Mouse (Mus musculus): Measurements from ENCODE around the gene Akip1. TPM values are rescaled to one million over a fixed set of nuclear protein-coding genes. Genes with fewer than 3 reads are reported as not detected.

The Akip1 gene
- not detected for polyA plus RNA-seq (2012; fragmentation: generic; extraction: Trizol)

DNA sequence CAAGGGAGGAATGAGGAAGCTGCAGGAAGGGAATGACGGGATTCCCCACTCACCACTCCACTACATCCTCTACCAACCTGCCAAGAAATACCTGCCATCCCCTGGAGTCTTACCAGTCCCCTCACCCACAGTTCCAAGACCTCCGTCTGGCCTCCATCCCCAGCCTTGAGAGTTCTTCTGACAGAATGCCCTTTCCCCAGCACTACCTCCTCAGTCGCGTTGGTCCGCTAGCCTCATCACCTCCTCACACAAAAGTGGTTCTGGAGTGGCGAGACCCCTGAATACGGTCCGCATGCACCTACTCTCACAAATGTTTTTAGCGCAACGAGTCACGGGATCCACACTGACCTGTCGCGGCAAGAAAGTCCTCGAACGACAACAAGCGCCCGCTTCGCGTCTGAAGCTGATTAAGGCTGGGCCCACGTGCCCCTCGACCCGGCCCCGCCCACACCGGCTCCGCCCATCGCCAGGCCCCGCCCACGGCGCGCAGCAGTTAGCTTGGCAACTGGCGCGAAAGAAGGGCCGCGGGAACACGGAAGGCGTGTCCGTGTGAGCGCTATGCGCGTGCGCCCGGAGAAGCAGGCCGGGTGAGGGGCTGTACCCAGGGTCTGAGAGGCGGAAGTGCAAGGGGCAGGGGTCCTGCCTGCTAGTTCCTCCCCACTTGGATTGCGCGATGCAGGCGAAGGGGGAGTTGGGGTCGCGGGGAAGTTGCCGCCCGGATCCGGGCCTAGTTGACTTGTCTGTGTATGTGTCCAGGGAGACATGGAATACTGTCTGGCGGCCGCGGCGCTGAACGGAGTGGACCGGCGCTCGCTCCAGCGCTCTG is at the start of gene Akip1, which contains the start of gene St5:
Gene Akip1, plus strand, starts transcription at position 501 of the 826 bp plus-strand sequence.
Gene St5, minus strand, starts transcription at position 416 of the 826 bp plus-strand sequence.

DNA sequence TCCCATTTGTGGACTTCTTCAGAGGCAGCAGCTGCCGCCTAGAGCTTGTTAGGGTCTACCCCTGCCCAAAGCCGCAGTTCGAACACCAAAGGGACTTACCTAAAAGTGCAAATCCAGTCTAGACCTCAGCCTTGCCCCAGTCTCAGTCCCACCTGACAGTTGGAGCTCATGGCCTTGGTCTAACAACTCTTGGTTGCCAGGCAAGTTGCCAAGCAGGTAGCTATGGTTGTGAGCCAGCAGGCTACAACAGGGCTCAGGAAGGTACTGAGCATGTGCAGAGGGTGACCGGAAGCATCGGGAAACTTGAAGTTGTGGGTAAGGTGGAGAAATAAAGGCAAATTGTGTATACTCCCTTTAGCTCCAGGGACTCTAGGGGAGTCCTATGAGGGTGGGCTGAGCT is 20.2 kb downstream of the Akip1 start, which contains the start of gene BC051019:
Gene BC051019, minus strand, starts transcription at position 154 of the 400 bp plus-strand sequence.

DNA sequence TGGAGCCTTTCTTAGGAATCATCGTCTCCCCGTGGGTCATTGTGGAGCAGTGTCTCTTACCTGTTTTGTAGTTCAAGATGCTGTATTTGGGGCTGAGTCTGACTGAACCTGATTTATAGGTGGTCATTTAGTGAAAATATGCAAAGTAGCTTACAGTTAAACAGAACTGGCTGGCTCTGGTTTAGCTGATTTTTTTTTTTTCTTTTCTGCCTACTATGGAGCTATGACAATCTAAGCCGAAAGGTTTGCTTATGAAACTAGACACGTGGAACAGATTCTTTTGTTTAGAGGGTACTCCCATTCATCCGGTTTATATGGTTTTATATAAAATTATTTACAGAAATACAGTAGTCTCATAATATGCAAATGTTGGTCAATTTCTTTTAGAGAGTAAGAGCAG is 28.1 kb downstream of the Akip1 start, which contains the start of gene Ascl3:
Gene Ascl3, minus strand, starts transcription at position 101 of the 400 bp plus-strand sequence.

DNA sequence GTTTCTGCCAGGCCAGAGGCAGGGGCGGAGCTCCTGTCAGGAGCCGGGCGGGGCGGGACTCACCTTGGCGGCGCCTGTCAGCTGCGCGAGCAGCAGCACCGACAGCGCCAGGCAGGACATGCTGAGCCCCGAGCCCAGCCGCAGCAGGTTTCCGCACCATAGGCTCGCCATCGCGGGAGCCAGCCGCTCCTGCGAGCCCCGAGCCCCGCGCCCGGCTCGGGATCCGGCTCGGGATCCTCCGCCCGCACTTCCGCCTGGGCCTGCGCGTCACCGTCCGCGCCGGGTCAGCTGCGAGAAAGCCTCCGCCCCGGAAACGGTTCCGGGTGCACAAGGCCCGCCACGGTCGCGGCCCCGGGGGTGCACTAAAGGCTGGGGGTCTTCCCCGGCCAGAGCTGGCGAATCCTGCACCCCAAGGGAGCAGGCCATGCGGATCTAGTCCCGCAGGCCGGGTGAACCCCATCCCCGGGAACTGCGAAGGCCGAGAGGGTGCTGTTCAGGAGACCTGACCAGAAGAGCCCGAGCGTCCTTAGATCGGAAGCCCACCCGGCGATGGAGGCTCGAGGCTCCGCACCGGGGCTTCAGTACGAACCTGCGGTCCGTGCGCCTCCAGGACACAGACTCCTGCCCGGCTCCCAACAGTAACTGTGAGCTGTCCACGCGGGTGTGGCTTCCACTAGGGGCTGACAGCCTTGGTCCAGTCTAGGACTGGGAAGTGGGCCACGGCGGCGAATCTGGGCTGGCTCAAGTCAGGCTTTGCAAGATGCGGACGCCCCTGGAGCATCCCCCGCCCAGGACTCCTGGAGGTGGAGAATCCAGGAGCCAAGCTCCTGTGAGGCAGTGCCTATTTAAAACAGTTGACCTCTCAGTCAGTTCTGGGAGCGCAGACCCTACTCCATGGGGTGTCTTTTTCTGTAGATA is 48.8 kb downstream of the Akip1 start, which contains the start of gene Tmem9b:
Gene Tmem9b, minus strand, starts transcription at position 868 of the 918 bp plus-strand sequence.

Other genes with a start within 250 kb of the Akip1 start
- under 1 TPM; 0.04 to 0.06 TPM for gene Trim66, start 195.6 kb upstream of the Akip1 start, polyA plus RNA-seq (2012; fragmentation: generic; extraction: Trizol)
- gene Rpl27a, start 184.5 kb upstream of the Akip1 start, polyA plus RNA-seq (2012; fragmentation: generic; extraction: Trizol): 1,000 to 10,000 TPM; 1,095 to 2,909 TPM
- gene St5, start 85 bp upstream of the Akip1 start, polyA plus RNA-seq (2012; fragmentation: generic; extraction: Trizol): 10 to 100 TPM in 1 of 2 experiments, 1 to 10 TPM in 1; 4.6 to 11.9 TPM
- under 1 TPM; 0.12 to 0.14 TPM for gene BC051019, start 20.2 kb downstream of the Akip1 start, polyA plus RNA-seq (2012; fragmentation: generic; extraction: Trizol)
- under 1 TPM; 0.20 to 0.45 TPM for gene Ascl3, start 28.0 kb downstream of the Akip1 start, polyA plus RNA-seq (2012; fragmentation: generic; extraction: Trizol)
- 10 to 100 TPM; 22.5 to 53.1 TPM for gene Tmem9b, start 49.2 kb downstream of the Akip1 start, polyA plus RNA-seq (2012; fragmentation: generic; extraction: Trizol)
- gene Nrip3, start 78.3 kb downstream of the Akip1 start, polyA plus RNA-seq (2012; fragmentation: generic; extraction: Trizol): under 1 TPM in 1 of 2 experiments, not detected in 1; 0.02 TPM
- 1 to 10 TPM in 1 of 2 experiments, under 1 TPM in 1; 0.08 to 2.4 TPM for gene Scube2, start 162.0 kb downstream of the Akip1 start, polyA plus RNA-seq (2012; fragmentation: generic; extraction: Trizol)

Data from C3H10T1/2 (cell line).